Mouse (Mus musculus) midbrain, postnatal 0 days (tissue): ENCODE results near the gene Gpbp1l1. TPM values are rescaled to one million over a fixed set of nuclear protein-coding genes. Genes with fewer than 3 reads are reported as not detected.

Experiments
- ATAC-seq: fragments of 200-750 bp; cut with Nextera tagmentation; 2 replicates; pipeline ENCODE4 v1.8.0; 2017; ENCODE audit warnings: moderate number of reproducible peaks, mild to moderate bottlenecking, moderate TSS enrichment, moderate library complexity; ENCODE audit not compliant: low FRiP score
- DNase-seq: peaks from one replicate; pipeline ENCODE4 v3.0.0-alpha.2; 2015; ENCODE audit warnings: low spot score
- H3K27ac ChIP-seq: fragments of 300-500 bp; sonication (generic); 2 replicates; pipeline ENCODE4 v1.5.1; 2014; ENCODE audit warnings: low read depth, mild to moderate bottlenecking, low read length, mixed read lengths
- H3K27me3 ChIP-seq: fragments of 300-500 bp; sonication (generic); 2 replicates; pipeline ENCODE4 v1.6.1; 2014; ENCODE audit warnings: low read length, control low read depth, mixed read lengths; ENCODE audit not compliant: insufficient read depth
- H3K36me3 ChIP-seq: fragments of 300-500 bp; sonication (generic); 2 replicates; pipeline ENCODE4 v1.6.1; 2014; ENCODE audit warnings: low read length, control low read depth, mixed read lengths; ENCODE audit not compliant: insufficient read depth
- H3K4me1 ChIP-seq: fragments of 300-500 bp; sonication (generic); 2 replicates; pipeline ENCODE4 v1.6.1; 2014; ENCODE audit warnings: mild to moderate bottlenecking, control low read depth, antibody characterized with exemption, low read length, mixed read lengths; ENCODE audit not compliant: insufficient read depth
- H3K4me2 ChIP-seq: fragments of 300-500 bp; sonication (generic); 2 replicates; pipeline ENCODE4 v1.6.1; 2014; ENCODE audit warnings: low read depth, mild to moderate bottlenecking, low read length, mixed read lengths; ENCODE audit not compliant: poor library complexity, severe bottlenecking
- H3K4me3 ChIP-seq: fragments of 300-500 bp; sonication (generic); 2 replicates; pipeline ENCODE4 v1.5.1; 2014; ENCODE audit warnings: low read depth, mild to moderate bottlenecking, low read length, moderate library complexity
- H3K9ac ChIP-seq: fragments of 300-500 bp; sonication (generic); replicated peaks from 2 replicates; pipeline ENCODE4 v1.6.1; 2014; ENCODE audit warnings: mild to moderate bottlenecking, low read length, moderate library complexity, mixed read lengths; ENCODE audit not compliant: poor library complexity, severe bottlenecking
- H3K9me3 ChIP-seq: fragments of 300-500 bp; sonication (generic); 2 replicates; pipeline ENCODE4 v1.6.1; 2016; ENCODE audit warnings: low read length, control low read depth
- CTCF ChIP-seq: IDR thresholded peaks from 2 replicates; pipeline ENCODE4 v1.5.1; 2016; ENCODE audit warnings: antibody characterized with exemption, mild to moderate bottlenecking
- WGBS: fragments of 180-500 bp; shearing (Covaris S2); extraction: QIAGEN DNeasy Blood & Tissue Kit; methylation state at CpG from one replicate; pipeline ENCODE4 v1.1.7; 2014; 5-methylcytosine and 5-hydroxymethylcytosine counted together
- polyA plus RNA-seq: library from polyadenylated mRNA; unstranded; fragments of >200 nt; fragmentation: Nextera tagmentation; extraction: Ambion mirVana; gene quantifications from 2 replicates; pipeline ENCODE4 v1.2.1, GENCODE M21; 2015
- total RNA-seq: library from RNA; depleted of rRNA; stranded (reverse); fragments of >200 nt; gene quantifications from 2 replicates; pipeline ENCODE4 v1.2.3, GENCODE M21; 2014; rRNA removed

Gene Gpbp1l1
- total and polyA plus RNA-seq, 2 experiments from 2014 or later: 14.7 to 33.7 TPM

GRCm38 (mm10) chr4:116627359-116627716, 69.9 kb downstream of the Gpbp1l1 start:
- ATAC-seq: peak; percentile 96
- Histone ChIP-seq H3K36me3 (no peaks in the 10 kb centered on the region), H3K27ac (peak overlapping the region; percentile 97), H3K4me3 (peak overlapping the region; percentile 97), H3K9ac (peak overlapping the region; percentile 90), H3K9me3 (no peaks in the 10 kb centered on the region), H3K4me2 (peak overlapping the region; percentile 75), H3K4me1 (0 out of 2 replicates have a peak, but pooled peaks cover 3% of the 10 kb centered on the region), H3K27me3 (no peaks in the 10 kb centered on the region)
- 0% methylated on average over 13 of the region's 13 CpGs for WGBS
- TF ChIP-seq CTCF: no peak
- peak; percentile 94 for DNase-seq

- TF ChIP-seq CTCF: no peak
- H3K4me1 ChIP-seq: 0 out of 2 replicates have a peak, but pooled peaks cover 3% of the 10 kb centered on the region
- H3K27me3 ChIP-seq: no peaks in the 10 kb centered on the region
- DNase-seq: peak; percentile 94
- peak within 1 kb of the TSS; percentile 90 for H3K9ac ChIP-seq
- H3K36me3 ChIP-seq: no peaks in the 10 kb centered on the region
- H3K4me3 ChIP-seq: peak within 1 kb of the TSS; percentile 97
- H3K9me3 ChIP-seq: no peaks in the 10 kb centered on the region
- WGBS: 8% methylated on average over 23 of the region's 23 CpGs
- ATAC-seq: peak; percentile 89
- H3K27ac ChIP-seq: peak within 1 kb of the TSS; percentile 97
- H3K4me2 ChIP-seq: peak within 1 kb of the TSS; percentile 75
Measured at GRCm38 (mm10) chr4:116627722-116628662, 70.5 kb downstream of the Gpbp1l1 start, which contains the start of gene Nasp. TSS of gene Nasp (minus strand) at chr4:116627941.

GRCm38 (mm10) chr4:116635197-116635596, 77.7 kb downstream of the Gpbp1l1 start:
- peaks cover 21% of the 10 kb centered on the region for H3K36me3 ChIP-seq
- no peak overlapping the region for H3K4me2 ChIP-seq
- H3K27me3 ChIP-seq: no peaks in the 10 kb centered on the region
- no peak for DNase-seq
- H3K4me1 ChIP-seq: no peaks in the 10 kb centered on the region
- 90% methylated on average over 1 of the region's 1 CpGs for WGBS
- H3K9ac ChIP-seq: no peak overlapping the region
- ATAC-seq: no peak
- no peak overlapping the region for H3K4me3 ChIP-seq
- no peak for TF ChIP-seq CTCF
- H3K9me3 ChIP-seq: no peaks in the 10 kb centered on the region
- no peak overlapping the region for H3K27ac ChIP-seq

- Histone ChIP-seq H3K4me1 (no peaks in the 10 kb centered on the region), H3K27ac (no peak overlapping the region), H3K9me3 (no peaks in the 10 kb centered on the region), H3K9ac (no peak overlapping the region), H3K36me3 (peaks cover 32% of the 10 kb centered on the region), H3K27me3 (no peaks in the 10 kb centered on the region), H3K4me2 (no peak overlapping the region), H3K4me3 (no peak overlapping the region)
- no peak for TF ChIP-seq CTCF
- DNase-seq (no peak), ATAC-seq (no peak)
- WGBS: 98% methylated on average over 6 of the region's 6 CpGs
Measured at GRCm38 (mm10) chr4:116638821-116639220, 81.4 kb downstream of the Gpbp1l1 start.

GRCm38 (mm10) chr4:116642071-116642470, 84.6 kb downstream of the Gpbp1l1 start:
- no peak overlapping the region for H3K4me3 ChIP-seq
- 92% methylated on average over 1 of the region's 1 CpGs for WGBS
- H3K36me3 ChIP-seq: peaks cover 26% of the 10 kb centered on the region
- H3K27me3 ChIP-seq: no peaks in the 10 kb centered on the region
- H3K4me2 ChIP-seq: no peak overlapping the region
- TF ChIP-seq CTCF: peak; percentile 46
- no peaks in the 10 kb centered on the region; the same call in 1 of the 2 replicates for H3K4me1 ChIP-seq
- no peak for DNase-seq
- H3K27ac ChIP-seq: no peak overlapping the region
- H3K9me3 ChIP-seq: no peaks in the 10 kb centered on the region
- no peak for ATAC-seq
- H3K9ac ChIP-seq: no peak overlapping the region

Other genes with a start within 250 kb of the Gpbp1l1 start
- gene Mast2, start 93.5 kb upstream of the Gpbp1l1 start, total RNA-seq: 95.8 and 97.4 TPM in 2 replicates
- 27.1 and 30.3 TPM in 2 replicates for gene Mast2, start 93.5 kb upstream of the Gpbp1l1 start, polyA plus RNA-seq
- 6.5 and 7.2 TPM in 2 replicates for gene Ipp, start 50.1 kb upstream of the Gpbp1l1 start, total RNA-seq
- gene Ipp, start 50.1 kb upstream of the Gpbp1l1 start, polyA plus RNA-seq: 10.5 and 10.9 TPM in 2 replicates
- gene Tmem69, start 1.7 kb upstream of the Gpbp1l1 start, total RNA-seq: 8.8 and 12.6 TPM in 2 replicates
- 14.0 and 16.0 TPM in 2 replicates for gene Tmem69, start 1.7 kb upstream of the Gpbp1l1 start, polyA plus RNA-seq
- 0.44 and 5.1 TPM in 2 replicates for gene Ccdc17, start 39.0 kb downstream of the Gpbp1l1 start, total RNA-seq
- gene Ccdc17, start 39.0 kb downstream of the Gpbp1l1 start, polyA plus RNA-seq: 3.2 and 4.1 TPM in 2 replicates
- 51.6 and 78.7 TPM in 2 replicates for gene Nasp, start 70.3 kb downstream of the Gpbp1l1 start, total RNA-seq
- 67.2 and 76.3 TPM in 2 replicates for gene Nasp, start 70.3 kb downstream of the Gpbp1l1 start, polyA plus RNA-seq
- 475 and 495 TPM in 2 replicates for gene Akr1a1, start 94.0 kb downstream of the Gpbp1l1 start, total RNA-seq
- gene Akr1a1, start 94.0 kb downstream of the Gpbp1l1 start, polyA plus RNA-seq: 684 and 729 TPM in 2 replicates
- 171 and 207 TPM in 2 replicates for gene Prdx1, start 127.9 kb downstream of the Gpbp1l1 start, total RNA-seq
- 546 and 551 TPM in 2 replicates for gene Prdx1, start 127.9 kb downstream of the Gpbp1l1 start, polyA plus RNA-seq
- 20.8 and 24.3 TPM in 2 replicates for gene Mmachc, start 150.7 kb downstream of the Gpbp1l1 start, total RNA-seq
- gene Mmachc, start 150.7 kb downstream of the Gpbp1l1 start, polyA plus RNA-seq: 16.6 and 16.8 TPM in 2 replicates
- 10.3 and 10.9 TPM in 2 replicates for gene Ccdc163, start 150.9 kb downstream of the Gpbp1l1 start, total RNA-seq
- gene Ccdc163, start 150.9 kb downstream of the Gpbp1l1 start, polyA plus RNA-seq: 4.7 and 5.4 TPM in 2 replicates
- 0.77 and 2.5 TPM in 2 replicates for gene Tesk2, start 163.3 kb downstream of the Gpbp1l1 start, total RNA-seq
- 1.6 and 1.7 TPM in 2 replicates for gene Tesk2, start 163.3 kb downstream of the Gpbp1l1 start, polyA plus RNA-seq
- 38.9 and 42.9 TPM in 2 replicates for gene Toe1, start 250.0 kb downstream of the Gpbp1l1 start, total RNA-seq
- 22.5 and 26.2 TPM in 2 replicates for gene Toe1, start 250.0 kb downstream of the Gpbp1l1 start, polyA plus RNA-seq